Mouse (Mus musculus) neutrophil, adult 5-6 weeks (primary cell): ENCODE results near the gene Hapln4. TPM values are rescaled to one million over a fixed set of nuclear protein-coding genes. Genes with fewer than 3 reads are reported as not detected.
"Not testable (repeated sequence)": the region's sequence is repeated elsewhere in the genome, so short reads cannot be mapped to it uniquely, and the experiment has no call there.

Experiments used
- ATAC-seq: fragments of 151-379, 151-347 bp; 2 replicates; pipeline ENCODE4 v1.8.0; 2017; ENCODE audit warnings: mild to moderate bottlenecking, moderate TSS enrichment; ENCODE audit not compliant: insufficient number of reproducible peaks, poor library complexity, low FRiP score, severe bottlenecking; ENCODE audit errors: extremely low read depth
- total RNA-seq: library from RNA; stranded (forward); fragments of 200-1000 nt; gene quantifications from 2 replicates; pipeline ENCODE4 v1.2.3, GENCODE M21; 2017

Gene Hapln4
- not detected in 2 replicates for total RNA-seq

GRCm38 (mm10) chr8:70083285-70083684, at the start of gene Hapln4:
TSS of gene Hapln4 (plus strand) at chr8:70083457.
- ATAC-seq, result no peak

- no peak for ATAC-seq
These were observed 45.3 kb upstream of the Hapln4 start for GRCm38 (mm10) chr8:70037994-70038393.

GRCm38 (mm10) chr8:70041885-70042546, 41.2 kb upstream of the Hapln4 start:
- ATAC-seq, result no peak

GRCm38 (mm10) chr8:70042583-70043455, 40.4 kb upstream of the Hapln4 start, which contains the start of the genes Mau2 and Sugp1:
TSS of gene Mau2 (minus strand) at chr8:70042734.
TSS of gene Sugp1 (plus strand) at chr8:70042813.
- peak; percentile 92 for ATAC-seq

- no peak for ATAC-seq
These were observed 39.3 kb upstream of the Hapln4 start for GRCm38 (mm10) chr8:70043996-70044395.

GRCm38 (mm10) chr8:70049662-70050061, 33.6 kb upstream of the Hapln4 start:
- no peak for ATAC-seq

GRCm38 (mm10) chr8:70050434-70050833, 32.8 kb upstream of the Hapln4 start:
- not testable (repeated sequence) for ATAC-seq

- ATAC-seq, result no peak
These were observed 25.5 kb upstream of the Hapln4 start for GRCm38 (mm10) chr8:70057721-70058120.

- no peak for ATAC-seq
These were observed 11.3 kb upstream of the Hapln4 start for GRCm38 (mm10) chr8:70071836-70072440.

- ATAC-seq, result no peak
These were observed 10.7 kb upstream of the Hapln4 start, which contains the start of gene Tm6sf2 for GRCm38 (mm10) chr8:70072441-70073069. TSS of gene Tm6sf2 (plus strand) at chr8:70072924.

GRCm38 (mm10) chr8:70073120-70073519, 10.1 kb upstream of the Hapln4 start:
- ATAC-seq, result no peak

GRCm38 (mm10) chr8:70073682-70074081, 9.6 kb upstream of the Hapln4 start:
- no peak for ATAC-seq

- ATAC-seq, result no peak
These were observed 1.3 kb upstream of the Hapln4 start for GRCm38 (mm10) chr8:70081976-70082375.

GRCm38 (mm10) chr8:70084191-70085065, 1.2 kb downstream of the Hapln4 start:
- ATAC-seq, result no peak

- no peak for ATAC-seq
These were observed 2.9 kb downstream of the Hapln4 start for GRCm38 (mm10) chr8:70086151-70086550.

- no peak for ATAC-seq
These were observed 4.0 kb downstream of the Hapln4 start for GRCm38 (mm10) chr8:70087237-70087636.

- no peak; the same call in 1 of the 2 replicates for ATAC-seq
These were observed 4.8 kb downstream of the Hapln4 start for GRCm38 (mm10) chr8:70087836-70088650.
